Mouse (Mus musculus) Patski (cell line): ENCODE measurements around the gene Rhot2. TPM values are rescaled to one million over a fixed set of nuclear protein-coding genes. Genes with fewer than 3 reads are reported as not detected.

Experiments
- ATAC-seq: fragments of 100-300 bp; one replicate; pipeline ENCODE4 v1.8.0; 2021
- CTCF ChIA-PET: fragments of 350-600 bp; sonication (Branson Sonifier 250); formaldehyde crosslinking; loops from one replicate; lab custom pipeline; 2022; ENCODE audit warnings: inconsistent platforms; lab: Charles Lee
- POLR2A ChIA-PET: fragments of 350-600 bp; sonication (Branson Sonifier 250); formaldehyde crosslinking; loops from one replicate; lab custom pipeline; 2022; ENCODE audit warnings: antibody characterized with exemption, inconsistent platforms; lab: Charles Lee
- DNase-seq: peaks from one replicate; pipeline ENCODE4 v3.0.0-alpha.2; 2011; ENCODE audit warnings: low read depth, low spot score
- H3K27me3 ChIP-seq: fragments of 371-371 bp; one replicate; pipeline ENCODE4 v1.5.1; 2021
- CTCF ChIP-seq: fragments of 100-300 bp; IDR thresholded peaks from one replicate; pipeline ENCODE4 v1.5.1; 2021
- in situ Hi-C: fragments of 300-500 bp; cut with MboI; formaldehyde crosslinking; loops from 3 replicates; pipeline ENCODE4 v1.11.1; 2018; ENCODE audit warnings: low pct_unique_long_range_greater_than_20kb, mixed read lengths
- polyA plus RNA-seq: library from polyadenylated mRNA; unstranded; gene quantifications from one replicate; pipeline ENCODE4 v1.2.3, GENCODE M21; 2021

Gene Rhot2
- polyA plus RNA-seq, 1 experiment from 2014 or later: 96.4 TPM

DNA sequence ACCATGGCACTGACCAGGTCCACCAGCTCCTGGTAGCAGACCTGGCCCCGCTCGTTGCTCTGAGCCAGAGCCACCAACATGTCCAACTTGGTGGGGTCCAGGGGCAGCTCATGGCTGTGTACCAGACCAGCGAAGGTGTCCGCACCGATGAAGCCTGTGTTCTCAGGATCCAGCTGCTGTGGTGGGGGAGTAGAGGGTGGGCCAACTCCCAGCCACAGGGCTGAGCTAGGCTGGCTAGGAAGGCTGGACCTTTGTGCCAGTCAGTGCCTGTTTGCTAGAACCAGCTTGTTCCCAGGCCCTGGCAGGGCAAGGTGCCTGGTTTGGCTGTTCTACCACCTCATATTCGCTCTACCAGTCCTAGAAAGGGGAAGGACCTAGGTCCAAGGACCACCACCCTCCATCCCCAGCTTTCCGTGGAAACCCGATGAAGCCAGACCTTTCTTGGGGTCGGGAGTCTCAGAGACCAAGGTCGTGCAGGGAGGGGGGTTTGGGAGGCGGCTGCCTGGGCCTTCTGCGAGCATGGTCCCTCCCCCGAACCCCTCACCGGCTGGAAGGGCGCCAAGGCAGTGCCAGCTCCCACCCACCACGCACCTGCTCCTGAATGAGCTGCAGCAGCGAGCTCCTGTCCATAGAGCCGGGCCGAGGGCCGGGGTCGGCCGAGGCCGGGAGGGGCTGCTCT lies 8.1 kb downstream of the Rhot2 start:
- no peaks in the 10 kb centered on the region for H3K27me3 ChIP-seq
- ChIA-PET POLR2A (interaction anchor here (1.1 to 2.2 kb wide), 3 partner anchors 8 to 25 kb away, joined by 3 to 7 read pairs (median 4); partner anchors contain the start of gene Wdr90), CTCF (no interaction called here)
- DNase-seq: no peak
- no peak for ATAC-seq
- in situ Hi-C loops: no loop called here
- no peak for TF ChIP-seq CTCF

DNA sequence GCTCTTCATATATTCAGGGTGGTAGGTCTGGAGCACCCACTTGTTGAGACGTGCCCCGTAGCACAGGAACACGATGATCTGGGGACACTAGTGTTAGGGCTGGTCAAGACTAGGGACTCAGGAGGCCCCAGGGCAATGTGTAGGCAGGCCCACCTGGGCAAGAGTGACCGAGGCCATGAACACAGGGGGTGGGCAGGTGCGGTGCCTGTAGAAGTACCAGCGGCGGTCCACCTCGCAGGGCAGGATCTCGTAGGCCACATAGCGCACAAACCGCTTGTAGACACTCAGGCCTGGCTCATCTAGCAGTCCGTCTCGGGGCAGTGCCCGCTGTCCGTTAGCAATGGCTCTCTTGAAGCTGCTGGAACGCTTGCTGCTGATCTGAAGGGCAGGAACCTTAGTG lies 8.8 kb downstream of the Rhot2 start:
- no peaks in the 10 kb centered on the region for H3K27me3 ChIP-seq
- DNase-seq (no peak), ATAC-seq (no peak)
- POLR2A ChIA-PET: interaction anchor here (1.6 to 2.2 kb wide), 3 partner anchors 8 to 54 kb away, joined by 3 to 7 read pairs (median 4); partner anchors contain the start of gene Wdr90
- no peak for TF ChIP-seq CTCF
- CTCF ChIA-PET: no interaction called here
- in situ Hi-C loops: no loop called here

DNA sequence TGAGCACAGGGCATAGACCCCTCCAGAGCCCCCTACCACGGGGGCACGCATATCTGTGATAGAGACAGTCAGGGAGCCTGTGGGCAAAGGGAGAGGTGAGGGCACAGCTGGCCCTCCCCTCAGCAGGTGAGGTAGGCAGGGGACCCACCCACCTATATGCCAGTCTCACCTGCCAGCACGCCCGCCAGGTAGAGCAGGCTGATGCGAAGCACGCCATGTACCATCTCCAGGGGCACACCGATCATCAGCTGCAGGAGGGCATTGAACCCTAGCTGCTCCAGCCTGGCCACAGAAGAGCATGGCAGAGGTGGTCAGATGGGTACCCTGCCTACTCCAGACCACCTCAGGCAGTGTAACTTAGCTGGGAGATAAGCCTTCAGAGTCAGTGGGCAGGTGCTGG lies 9.3 kb downstream of the Rhot2 start:
- no peak for ATAC-seq
- no peak for DNase-seq
- CTCF ChIA-PET: no interaction called here
- POLR2A ChIA-PET: interaction anchor here (1.6 kb wide), 1 partner anchor 53 kb away, joined by 3 read pairs; no protein-coding TSS in a partner anchor
- no peak for TF ChIP-seq CTCF
- H3K27me3 ChIP-seq: no peaks in the 10 kb centered on the region
- in situ Hi-C loops: no loop called here

DNA sequence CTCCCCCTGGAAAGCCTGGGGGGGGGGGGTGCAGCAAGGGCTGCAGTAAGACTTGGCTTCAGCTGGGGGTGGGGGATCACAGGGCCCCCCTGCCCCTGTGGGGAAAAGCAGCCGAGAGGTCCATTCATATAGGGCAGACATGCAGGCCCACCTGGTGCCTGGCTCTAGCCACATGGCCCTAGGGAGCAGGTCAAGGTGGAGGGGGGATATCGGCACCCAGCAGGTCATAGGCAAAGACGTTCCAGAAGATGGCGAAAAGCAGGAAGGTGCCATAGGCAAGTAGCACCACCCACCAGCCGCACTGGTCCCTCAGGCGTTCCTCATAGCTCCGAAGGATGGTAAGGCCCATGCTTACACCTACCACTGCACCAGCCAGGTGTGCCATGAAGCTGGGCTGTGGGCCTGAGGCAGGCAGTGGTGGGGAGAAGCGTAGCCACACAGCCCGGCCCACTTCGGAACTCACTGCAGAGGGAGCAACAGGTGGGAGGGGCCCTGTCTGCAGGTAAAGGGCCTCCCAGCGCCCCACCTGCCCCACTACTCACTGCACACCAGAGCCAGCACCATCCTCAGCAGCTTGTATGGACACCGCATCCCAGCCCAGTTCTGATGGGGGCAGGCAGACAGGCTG lies 9.9 kb downstream of the Rhot2 start:
- ChIA-PET POLR2A (interaction anchor here (1.6 kb wide), 2 partner anchors 22 to 53 kb away, joined by 3 to 4 read pairs; no protein-coding TSS in a partner anchor), CTCF (interaction anchor here (0.6 kb wide), 1 partner anchor 21 kb away, joined by 3 read pairs; no protein-coding TSS in a partner anchor)
- no peaks in the 10 kb centered on the region for H3K27me3 ChIP-seq
- in situ Hi-C loops: no loop called here
- no peak for DNase-seq
- no peak for TF ChIP-seq CTCF
- ATAC-seq: no peak

DNA sequence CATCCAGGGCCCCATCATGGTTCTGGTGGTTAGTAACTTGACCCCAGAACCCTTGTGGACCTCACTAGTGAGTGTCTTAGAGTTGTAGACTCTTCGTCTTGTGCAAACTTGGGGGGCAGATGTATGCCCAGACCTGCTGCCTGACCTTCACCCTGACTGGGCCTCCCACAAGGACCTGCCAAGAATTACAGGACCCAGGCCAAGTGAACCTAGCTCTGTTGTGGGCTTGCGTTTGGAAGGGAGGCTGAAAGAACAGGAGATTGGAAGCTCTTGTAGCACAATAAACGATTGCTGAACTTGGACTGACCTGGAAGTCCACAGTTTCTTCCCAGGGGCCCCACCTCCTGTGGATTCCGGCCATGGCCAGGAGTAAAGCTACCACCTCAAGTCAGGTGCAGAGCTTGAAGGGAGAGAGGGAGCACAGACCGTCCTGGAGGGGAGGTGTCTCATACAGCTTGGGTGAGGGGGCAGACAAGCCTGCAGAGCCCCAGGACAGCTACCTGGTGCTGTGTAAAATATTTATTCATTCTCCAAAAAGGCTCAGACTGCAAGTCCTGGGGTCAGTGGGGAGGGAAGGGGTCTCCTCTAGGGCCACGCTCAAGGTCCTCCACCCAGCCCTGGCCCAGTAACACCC lies 10.6 kb downstream of the Rhot2 start:
- POLR2A ChIA-PET: interaction anchor here (0.9 to 1.8 kb wide), 5 partner anchors 8 to 52 kb away, joined by 3 to 7 read pairs (median 4); partner anchors contain the start of genes Fbxl16, Gm20683 and Rhot2
- no peak for TF ChIP-seq CTCF
- no peaks in the 10 kb centered on the region for H3K27me3 ChIP-seq
- in situ Hi-C loops: no loop called here
- no peak for ATAC-seq
- no peak for DNase-seq
- CTCF ChIA-PET: interaction anchor here (0.6 kb wide), 1 partner anchor 21 kb away, joined by 3 read pairs; no protein-coding TSS in a partner anchor

DNA sequence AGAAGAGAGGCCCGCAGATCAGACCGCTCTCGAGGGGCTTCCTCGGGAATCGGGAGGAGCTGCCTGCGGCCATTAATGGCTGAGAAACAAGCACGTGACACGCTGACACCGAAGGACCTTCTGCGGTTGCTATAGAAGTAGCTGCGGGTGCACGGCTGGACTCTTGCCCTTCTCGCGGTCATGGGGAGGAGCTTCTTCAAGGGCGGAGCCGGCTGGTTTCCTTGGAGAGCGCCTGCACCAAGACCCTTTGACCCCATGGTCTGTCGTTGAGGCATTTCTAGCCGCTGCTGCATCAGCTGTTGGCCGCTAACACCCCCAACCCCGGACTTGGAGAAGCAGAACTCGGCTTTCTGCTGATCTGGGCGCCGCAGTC lies 11.4 kb downstream of the Rhot2 start, which contains the start of gene Stub1:
Gene Stub1, minus strand, starts transcription at position 114 of the 373 bp plus-strand sequence.
- ChIA-PET POLR2A (interaction anchor here (0.7 to 2.5 kb wide), 6 partner anchors 9 to 30 kb away, joined by 3 to 11 read pairs (median 4); partner anchors contain the start of genes Fbxl16, Gm20683, Rhot2 and Wdr24), CTCF (interaction anchor here (0.9 to 2.1 kb wide), 3 partner anchors 9 to 35 kb away, joined by 3 to 8 read pairs (median 5); partner anchors contain the start of genes Mcrip2 and Wdr24)
- TF ChIP-seq CTCF: no peak
- in situ Hi-C loops: no loop called here
- H3K27me3 ChIP-seq: no peaks in the 10 kb centered on the region
- peak; percentile 68 for DNase-seq
- peak; percentile 41 for ATAC-seq

DNA sequence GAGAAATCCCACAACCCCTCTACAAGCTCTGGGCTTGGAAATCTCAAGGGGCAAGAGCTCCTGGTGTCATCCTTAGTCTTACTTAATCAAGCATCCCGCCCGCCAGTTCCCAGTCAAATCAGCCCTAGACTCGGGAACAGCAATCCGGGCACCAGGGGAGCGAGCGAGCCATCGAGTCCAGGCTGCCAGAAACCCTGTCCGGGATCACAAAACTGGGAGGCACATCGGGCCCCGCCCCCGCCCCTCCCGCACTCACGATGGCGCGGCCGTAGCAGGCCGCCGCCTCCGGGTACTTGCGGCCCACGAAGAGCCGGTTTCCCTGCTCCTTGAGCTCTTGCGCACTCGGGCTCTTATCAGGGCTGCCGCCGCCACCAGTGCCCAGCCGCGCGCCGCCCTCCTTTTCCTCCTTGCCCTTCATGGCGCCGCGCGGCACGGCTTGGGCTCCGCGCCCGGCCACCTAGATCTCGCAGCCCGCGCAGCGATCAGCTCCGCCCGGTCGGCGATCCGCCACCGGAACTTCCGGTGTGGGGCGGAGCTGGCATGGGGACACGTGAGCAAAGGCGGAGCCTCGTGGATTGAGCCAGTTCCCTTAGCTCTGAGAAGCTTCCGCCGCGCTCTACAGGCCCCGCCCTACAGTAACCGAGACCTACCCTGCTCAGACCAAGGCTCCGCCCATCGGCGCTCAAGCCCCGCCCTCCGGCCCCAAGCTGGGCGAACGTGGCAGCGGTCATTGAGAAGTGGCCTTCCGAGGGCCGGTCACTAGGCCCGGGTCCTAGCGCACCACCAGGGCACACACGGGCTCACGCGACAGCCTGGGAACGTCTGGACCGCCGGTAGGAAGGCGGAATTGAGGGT lies 12.0 kb downstream of the Rhot2 start:
- TF ChIP-seq CTCF: no peak
- ChIA-PET POLR2A (interaction anchor here (0.6 to 2.5 kb wide), 11 partner anchors 9 to 632 kb away, joined by 3 to 11 read pairs (median 4); partner anchors contain the start of genes Fbxl16, Gm20683, Rhot2 and Wdr24), CTCF (interaction anchor here (0.9 to 2.1 kb wide), 3 partner anchors 9 to 36 kb away, joined by 3 to 8 read pairs (median 5); partner anchors contain the start of genes Mcrip2 and Wdr24)
- H3K27me3 ChIP-seq: no peaks in the 10 kb centered on the region
- in situ Hi-C loops: no loop called here
- peak; percentile 79 for ATAC-seq
- DNase-seq: peak; percentile 91

DNA sequence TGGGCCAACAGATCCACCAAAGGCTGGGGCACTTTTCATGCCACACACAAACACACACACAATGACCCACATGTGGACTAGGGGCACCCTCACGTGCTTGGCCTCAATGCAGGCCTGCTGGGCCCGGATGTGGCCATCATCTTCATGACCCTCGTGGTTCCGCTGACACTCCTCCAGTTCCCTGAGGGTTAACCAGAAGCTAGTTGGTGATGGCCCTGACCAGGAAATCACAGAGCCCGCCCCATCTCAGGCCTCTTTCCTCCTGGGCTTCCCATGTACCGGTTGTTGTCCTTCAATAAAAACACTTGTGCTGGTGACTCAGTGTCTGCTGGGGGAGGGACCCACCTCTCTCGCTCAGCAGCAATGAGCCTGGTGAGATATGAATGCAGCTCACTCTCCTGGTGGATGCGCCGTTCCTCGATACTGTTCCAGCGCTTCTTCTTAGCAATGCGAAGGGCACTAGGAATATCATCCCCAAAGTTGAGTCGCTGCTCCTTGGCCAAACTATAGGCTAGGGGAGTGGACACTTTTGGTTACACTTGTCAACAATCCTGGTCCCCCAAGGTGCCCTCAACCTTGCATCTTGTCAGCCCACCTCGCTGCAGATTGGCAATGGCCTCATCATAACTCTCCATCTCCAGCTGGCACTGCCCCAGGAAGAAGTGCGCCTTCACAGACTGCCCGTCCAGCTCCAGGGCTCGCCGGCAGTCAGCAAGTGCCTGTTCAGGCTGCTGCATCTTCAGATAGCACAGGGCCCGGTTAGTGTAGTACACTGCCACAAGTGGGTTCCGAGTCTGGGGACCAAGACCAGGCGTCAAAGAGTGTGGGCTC lies 13.0 kb downstream of the Rhot2 start:
- no peak for DNase-seq

More for the DNA sequence above, 13.0 kb downstream of the Rhot2 start:
- CTCF ChIA-PET: interaction anchor here (2.1 kb wide), 1 partner anchor 9 kb away, joined by 8 read pairs; the partner anchor contains the start of gene Wdr24
- ATAC-seq: no peak
- POLR2A ChIA-PET: interaction anchor here (1.1 to 2.5 kb wide), 4 partner anchors 8 to 37 kb away, joined by 3 to 11 read pairs (median 6); partner anchors contain the start of gene Wdr24
- in situ Hi-C loops: no loop called here
- H3K27me3 ChIP-seq: no peaks in the 10 kb centered on the region
- TF ChIP-seq CTCF: no peak
